Mouse (Mus musculus) forebrain, postnatal 0 days (tissue): Measurements from ENCODE around the gene Pde4d. TPM values are rescaled to one million over a fixed set of nuclear protein-coding genes. Genes with fewer than 3 reads are reported as not detected.

Experiments
- ATAC-seq: fragments of 200-750 bp; cut with Nextera tagmentation; 2 replicates; pipeline ENCODE4 v1.8.0; 2017; ENCODE audit warnings: mild to moderate bottlenecking, moderate library complexity
- DNase-seq: peaks from one replicate; pipeline ENCODE4 v3.0.0-alpha.2; 2015
- H3K27ac ChIP-seq: fragments of 300-500 bp; sonication (generic); 2 replicates; pipeline ENCODE4 v1.5.1; 2014; ENCODE audit warnings: low read depth, mild to moderate bottlenecking, antibody characterized with exemption, low read length, moderate library complexity, mixed read lengths
- H3K27me3 ChIP-seq: fragments of 300-500 bp; sonication (generic); 2 replicates; pipeline ENCODE4 v1.6.1; 2014; ENCODE audit warnings: mild to moderate bottlenecking, low read length, mixed read lengths; ENCODE audit not compliant: insufficient read depth
- H3K36me3 ChIP-seq: fragments of 300-500 bp; sonication (generic); 2 replicates; pipeline ENCODE4 v1.6.1; 2014; ENCODE audit warnings: mild to moderate bottlenecking, moderate library complexity; ENCODE audit not compliant: insufficient read depth
- H3K4me1 ChIP-seq: fragments of 300-500 bp; sonication (generic); 2 replicates; pipeline ENCODE4 v1.6.1; 2014; ENCODE audit warnings: antibody characterized with exemption; ENCODE audit not compliant: insufficient read depth
- H3K4me2 ChIP-seq: fragments of 300-500 bp; sonication (generic); 2 replicates; pipeline ENCODE4 v1.6.1; 2014; ENCODE audit warnings: low read depth, mild to moderate bottlenecking, moderate library complexity
- H3K4me3 ChIP-seq: fragments of 300-500 bp; sonication (generic); 2 replicates; pipeline ENCODE4 v1.5.1; 2014; ENCODE audit warnings: low read depth, low read length, mixed read lengths
- H3K9ac ChIP-seq: fragments of 300-500 bp; sonication (generic); 2 replicates; pipeline ENCODE4 v1.6.1; 2014; ENCODE audit warnings: mild to moderate bottlenecking
- H3K9me3 ChIP-seq: fragments of 300-500 bp; sonication (generic); 2 replicates; pipeline ENCODE4 v1.6.1; 2016; ENCODE audit warnings: low read length
- CTCF ChIP-seq: sonication (generic); IDR thresholded peaks from 2 replicates; pipeline ENCODE4 v1.5.1; 2016; ENCODE audit warnings: antibody characterized with exemption, control low read depth, low read depth
- WGBS: fragments of 180-500 bp; shearing (Covaris S2); extraction: QIAGEN DNeasy Blood & Tissue Kit; methylation state at CpG from one replicate; pipeline ENCODE4 v1.1.7; 2014; 5-methylcytosine and 5-hydroxymethylcytosine counted together
- polyA plus RNA-seq: library from polyadenylated mRNA; unstranded; fragments of >200 nt; fragmentation: Nextera tagmentation; extraction: Ambion mirVana; gene quantifications from 2 replicates; pipeline ENCODE4 v1.2.1, GENCODE M21; 2015
- total RNA-seq: library from RNA; depleted of rRNA; stranded (reverse); fragments of >200 nt; gene quantifications from 2 replicates; pipeline ENCODE4 v1.2.3, GENCODE M21; 2014

Gene Pde4d
- total and polyA plus RNA-seq, 2 experiments from 2014 or later, result 13.2 to 78.8 TPM

- Histone ChIP-seq H3K36me3 (no peaks in the 10 kb centered on the region), H3K27me3 (no peaks in the 10 kb centered on the region), H3K9me3 (no peaks in the 10 kb centered on the region), H3K4me3 (no peak overlapping the region), H3K9ac (no peak overlapping the region), H3K4me2 (no peak overlapping the region), H3K4me1 (no peaks in the 10 kb centered on the region), H3K27ac (no peak overlapping the region)
- ATAC-seq (peak; percentile 28; the same call in 1 of the 2 replicates), DNase-seq (no peak)
- no peak for TF ChIP-seq CTCF
- 21% methylated on average over 5 of the region's 5 CpGs for WGBS
These were observed 812.0 kb downstream of the Pde4d start for GRCm38 (mm10) chr13:109261642-109262220.

- Histone ChIP-seq H3K36me3 (no peaks in the 10 kb centered on the region), H3K9me3 (no peaks in the 10 kb centered on the region), H3K27ac (no peak overlapping the region), H3K9ac (no peak overlapping the region), H3K4me1 (no peaks in the 10 kb centered on the region), H3K27me3 (no peaks in the 10 kb centered on the region), H3K4me2 (no peak overlapping the region), H3K4me3 (no peak overlapping the region)
- no peak for TF ChIP-seq CTCF
- WGBS, result 87% methylated on average over 5 of the region's 5 CpGs
- DNase-seq, result no peak
- ATAC-seq, result no peak
These were observed 812.8 kb downstream of the Pde4d start for GRCm38 (mm10) chr13:109262501-109262900.

- no peaks in the 10 kb centered on the region for H3K27me3 ChIP-seq
- no peak for ATAC-seq
These were observed 814.1 kb downstream of the Pde4d start for GRCm38 (mm10) chr13:109263833-109264232.

GRCm38 (mm10) chr13:109268253-109268652 lies 818.5 kb downstream of the Pde4d start:
- Histone ChIP-seq H3K9ac (no peak overlapping the region), H3K27ac (no peak overlapping the region), H3K9me3 (no peaks in the 10 kb centered on the region), H3K4me2 (no peak overlapping the region), H3K27me3 (no peaks in the 10 kb centered on the region), H3K4me1 (no peaks in the 10 kb centered on the region), H3K36me3 (no peaks in the 10 kb centered on the region), H3K4me3 (no peak overlapping the region)
- no peak for TF ChIP-seq CTCF
- 46% methylated on average over 3 of the region's 3 CpGs for WGBS
- peak; percentile 67 for ATAC-seq
- peak; percentile 49 for DNase-seq

More at GRCm38 (mm10) chr13:109263833-109264232, 814.1 kb downstream of the Pde4d start:
- H3K36me3 ChIP-seq, result no peaks in the 10 kb centered on the region
- no peaks in the 10 kb centered on the region for H3K9me3 ChIP-seq
- no peak overlapping the region for H3K4me3 ChIP-seq
- H3K4me1 ChIP-seq, result no peaks in the 10 kb centered on the region
- no peak overlapping the region for H3K27ac ChIP-seq
- no peak for TF ChIP-seq CTCF
- no peak for DNase-seq
- no peak overlapping the region for H3K4me2 ChIP-seq
- no peak overlapping the region for H3K9ac ChIP-seq

- Histone ChIP-seq H3K4me3 (no peak overlapping the region), H3K27ac (no peak overlapping the region), H3K9ac (no peak overlapping the region), H3K9me3 (no peaks in the 10 kb centered on the region), H3K36me3 (no peaks in the 10 kb centered on the region), H3K27me3 (no peaks in the 10 kb centered on the region), H3K4me1 (no peaks in the 10 kb centered on the region), H3K4me2 (no peak overlapping the region)
- DNase-seq (no peak), ATAC-seq (no peak)
- 92% methylated on average over 4 of the region's 4 CpGs for WGBS
- no peak for TF ChIP-seq CTCF
These were observed 819.0 kb downstream of the Pde4d start for GRCm38 (mm10) chr13:109268659-109269322.

GRCm38 (mm10) chr13:109274869-109275268 lies 825.1 kb downstream of the Pde4d start:
- no peak overlapping the region for H3K4me3 ChIP-seq
- no peaks in the 10 kb centered on the region for H3K4me1 ChIP-seq
- H3K4me2 ChIP-seq, result no peak overlapping the region
- peaks cover 11% of the 10 kb centered on the region; the same call in 1 of the 2 replicates for H3K9me3 ChIP-seq
- ATAC-seq (no peak), DNase-seq (no peak)
- TF ChIP-seq CTCF, result no peak
- H3K27ac ChIP-seq, result no peak overlapping the region
- H3K36me3 ChIP-seq, result no peaks in the 10 kb centered on the region
- no peaks in the 10 kb centered on the region for H3K27me3 ChIP-seq
- WGBS, result 93% methylated on average over 10 of the region's 10 CpGs
- H3K9ac ChIP-seq, result no peak overlapping the region

GRCm38 (mm10) chr13:109277792-109278191 lies 828.0 kb downstream of the Pde4d start:
- Histone ChIP-seq H3K9me3 (peaks cover 11% of the 10 kb centered on the region; the same call in 1 of the 2 replicates), H3K27me3 (no peaks in the 10 kb centered on the region), H3K9ac (no peak overlapping the region), H3K4me1 (no peaks in the 10 kb centered on the region), H3K27ac (no peak overlapping the region), H3K4me3 (no peak overlapping the region), H3K4me2 (no peak overlapping the region), H3K36me3 (no peaks in the 10 kb centered on the region)
- TF ChIP-seq CTCF, result no peak
- no peak for ATAC-seq
- 71% methylated on average over 7 of the region's 7 CpGs for WGBS
- no peak for DNase-seq
